10 mouse cellular contexts compared by ENCODE assay signal in the genomic region with DNA sequence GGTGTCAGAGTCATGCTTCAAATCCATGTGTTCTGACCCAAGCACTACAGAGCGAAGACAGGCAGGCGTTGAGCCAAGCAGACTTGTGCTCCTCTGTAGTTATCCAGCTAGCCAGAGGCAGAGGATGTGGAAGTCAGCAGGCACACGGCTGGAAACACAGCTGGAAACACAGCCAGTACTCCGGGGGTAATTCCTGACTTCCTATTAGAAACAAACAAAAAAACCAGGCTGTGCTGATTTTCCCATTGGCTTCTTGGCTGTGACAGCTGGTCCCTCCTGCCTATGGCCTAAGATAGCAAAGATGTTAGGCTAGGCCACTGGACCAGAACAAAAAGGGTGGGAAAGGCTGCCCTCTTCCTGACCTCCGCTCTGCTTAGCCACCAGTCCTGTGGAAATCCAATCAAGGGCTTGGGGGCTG.
DNase-seq lines count a peak whose midpoint lies in the region; ATAC-seq and TF ChIP-seq lines count a peak whose summit lies in the region.
"Had no signal": no experiment of that assay in that cellular context is flagged by ENCODE, and none has a peak within 500 bp of the region (broad histone marks: within the 10 kb centered on the region; RNA-seq: fewer than 3 reads in every experiment).

No protein-coding gene starts in this region.

- no peaks in the 10 kb centered on the region for H3K9me3 ChIP-seq in lung, embryonic 14.5 days (ENCODE audit: low read depth, low read length)
- H3K9me3 ChIP-seq in embryonic facial prominence, embryonic 12.5 days = no peaks in the 10 kb centered on the region
- H3K9me3 ChIP-seq: midbrain, embryonic 12.5 days had no signal

- no peak for TF ChIP-seq CTCF in lung, embryonic 14.5 days (IDR thresholded peaks at IDR 0.05; ENCODE audit: low read depth)

- no peak for ATAC-seq in lung, embryonic 14.5 days (ENCODE audit: insufficient read depth)
- peak; percentile 64; the same call in 1 of the 2 replicates for ATAC-seq in embryonic facial prominence, embryonic 12.5 days (ENCODE audit: insufficient number of reproducible peaks, insufficient read depth, low FRiP score, low TSS enrichment)

- no peaks in the 10 kb centered on the region for H3K36me3 ChIP-seq in lung, embryonic 14.5 days (ENCODE audit: insufficient read depth)
- H3K36me3 ChIP-seq in embryonic facial prominence, embryonic 12.5 days = no peaks in the 10 kb centered on the region
- H3K36me3 ChIP-seq: midbrain, embryonic 12.5 days had no signal

- H3K4me1 ChIP-seq in lung, embryonic 14.5 days (ENCODE audit: insufficient read depth) = peaks cover 16% of the 10 kb centered on the region
- H3K4me1 ChIP-seq in embryonic facial prominence, embryonic 12.5 days = peaks cover 25% of the 10 kb centered on the region

- H3K9ac ChIP-seq in lung, embryonic 14.5 days = no peak overlapping the region
- H3K9ac ChIP-seq in embryonic facial prominence, embryonic 12.5 days = no peak overlapping the region
- H3K9ac ChIP-seq: midbrain, embryonic 12.5 days had no signal

- no peak overlapping the region for H3K4me3 ChIP-seq in lung, embryonic 14.5 days (ENCODE audit: low read depth, low read length)
- no peak overlapping the region for H3K4me3 ChIP-seq in embryonic facial prominence, embryonic 12.5 days
- H3K4me3 ChIP-seq: midbrain, embryonic 12.5 days had no signal

- 32% methylated on average over 5 of the region's 5 CpGs for WGBS in lung, embryonic 14.5 days
- WGBS in embryonic facial prominence, embryonic 12.5 days = 27% methylated on average over 5 of the region's 5 CpGs

- no peak overlapping the region for H3K4me2 ChIP-seq in lung, embryonic 14.5 days
- H3K4me2 ChIP-seq in embryonic facial prominence, embryonic 12.5 days (replicated peaks) = no peak overlapping the region
- H3K4me2 ChIP-seq: midbrain, embryonic 12.5 days had no signal

- no peak overlapping the region for H3K27ac ChIP-seq in lung, embryonic 14.5 days (ENCODE audit: low read depth)
- H3K27ac ChIP-seq in embryonic facial prominence, embryonic 12.5 days = 0 out of 2 replicates have a peak overlapping the region, but pooled peaks have one; percentile 1
- H3K27ac ChIP-seq: midbrain, embryonic 12.5 days had no signal

- DNase-seq in lung, embryonic 14.5 days = peak; percentile 38
- no peak for DNase-seq in lung, adult 18-20 months
- DNase-seq in heart, postnatal 4 days = peak; percentile 54
- peak; percentile 32 for DNase-seq in retina, adult 2 months (ENCODE audit: low read depth, low spot score)
- DNase-seq in urinary bladder, adult 2 months (ENCODE audit: low spot score) = no peak
- DNase-seq in right cerebral cortex, postnatal 25 days = no peak
- DNase-seq in spleen, adult 12 weeks (ENCODE audit: low spot score) = no peak
- DNase-seq: cerebellum, adult 9-11 months had no signal

- no peaks in the 10 kb centered on the region for H3K27me3 ChIP-seq in lung, embryonic 14.5 days (ENCODE audit: insufficient read depth, low read length)
- H3K27me3 ChIP-seq in embryonic facial prominence, embryonic 12.5 days = no peaks in the 10 kb centered on the region

Comparison
In these comparisons a context has a peak if more than half of its experiments do, and no peak if none do; other contexts are left out.
1. DNase-seq: peak in lung, embryonic 14.5 days (single experiment), heart, postnatal 4 days (single experiment) and retina, adult 2 months (single experiment); none in lung, adult 18-20 months (0 of 2), urinary bladder, adult 2 months (single experiment), right cerebral cortex, postnatal 25 days (single experiment) and spleen, adult 12 weeks (single experiment).